Mouse (Mus musculus): ENCODE data around the gene Prpf6.

- TF ChIP-seq CTCF (IDR thresholded peaks at IDR 0.05; ENCODE audit: borderline replicate concordance, insufficient read depth, low read depth, low read length) (no peak), POLR2A (IDR thresholded peaks at IDR 0.05; ENCODE audit: borderline replicate concordance, insufficient read depth, low read length) (no peak)
These were observed 61.9 kb downstream of the Prpf6 start for GRCm38 (mm10) chr2:181653523-181653922.
